Mouse (Mus musculus) frontal cortex, postnatal 36 days (tissue): ENCODE measurements around the gene Unc5b.

Source experiments
- DNase-seq, 2 experiments: peaks; one replicate each; pipeline ENCODE4 v3.0.0; 2022; ENCODE audit warnings: low spot score in 2 of 2

Unc5b gene

DNA sequence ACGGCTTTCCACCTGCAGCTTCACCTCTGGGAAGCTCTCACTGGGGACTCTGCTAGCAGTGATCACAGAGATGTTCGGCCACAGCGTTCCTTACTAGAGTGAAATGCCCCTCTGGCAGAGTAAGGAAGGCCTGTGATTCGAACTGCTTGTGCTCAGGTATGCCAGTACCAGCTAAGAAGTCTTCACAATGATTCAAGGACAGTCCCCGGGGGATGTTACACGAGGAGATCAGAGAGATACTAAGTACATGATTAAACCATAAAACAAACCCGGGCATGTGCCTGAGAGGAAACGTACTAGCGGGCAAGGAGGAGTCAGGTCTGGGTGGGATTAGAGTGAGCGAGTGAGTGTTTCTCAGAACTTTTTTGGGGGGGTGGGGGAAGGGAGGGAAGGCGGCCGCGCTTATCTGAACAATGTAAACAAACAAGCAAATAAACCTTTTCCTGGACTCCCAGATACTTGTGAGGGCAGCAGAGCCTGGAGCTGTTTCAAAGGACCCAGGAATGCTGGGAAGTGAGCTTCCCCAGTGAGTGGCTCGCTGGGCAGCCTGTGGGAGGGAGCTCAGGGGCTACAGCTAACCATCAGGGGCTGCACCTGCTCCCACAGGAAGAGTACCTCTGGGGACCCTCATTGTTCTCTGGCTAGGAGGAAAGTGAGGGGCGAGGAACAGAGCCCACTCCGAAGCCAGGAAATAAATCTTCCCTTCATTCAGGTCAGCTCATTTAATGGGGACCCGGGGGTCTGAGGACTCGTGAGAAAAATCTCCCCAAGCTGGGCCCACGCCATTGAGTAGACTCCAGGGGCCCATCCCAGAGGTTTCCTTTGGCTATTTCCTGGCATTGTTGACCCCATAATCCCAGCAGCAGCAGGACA is 30.9 kb downstream of the Unc5b start:
- no peak for DNase-seq

DNA sequence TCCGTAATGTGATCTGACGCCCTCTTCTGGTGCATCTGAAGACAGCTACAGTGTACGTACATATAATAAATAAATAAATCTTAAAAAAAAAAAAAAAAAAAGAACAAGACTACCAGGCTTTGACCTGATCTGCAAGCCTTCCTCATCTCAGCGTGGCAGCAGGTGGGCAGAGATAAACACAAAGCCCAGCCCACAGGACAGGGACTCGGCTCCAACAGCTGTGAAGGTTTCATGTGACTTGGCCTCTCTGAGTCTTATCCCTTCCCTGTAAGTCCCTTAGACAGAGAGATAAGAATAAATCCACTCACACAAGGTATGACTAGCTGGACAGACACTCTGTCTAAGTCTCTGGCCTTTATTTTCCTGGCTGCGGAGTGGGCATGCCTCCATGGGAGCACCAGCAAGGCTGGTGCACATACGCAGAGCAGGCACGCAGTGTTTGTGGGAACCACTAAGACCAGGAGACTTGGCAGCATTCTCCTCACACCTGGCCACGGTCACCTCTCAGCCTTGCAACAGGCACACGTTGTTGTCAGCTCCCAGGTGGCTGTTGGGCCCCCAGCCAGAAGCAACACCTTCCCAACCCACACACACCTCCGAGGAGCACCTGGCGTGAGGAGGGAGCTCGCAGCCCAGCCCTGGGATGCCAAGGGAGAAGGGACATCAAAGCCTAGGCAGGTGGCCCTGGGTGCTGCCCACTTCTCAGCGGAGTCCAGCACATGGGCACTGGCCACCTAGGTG is 33.5 kb downstream of the Unc5b start:
- no peak for DNase-seq

DNA sequence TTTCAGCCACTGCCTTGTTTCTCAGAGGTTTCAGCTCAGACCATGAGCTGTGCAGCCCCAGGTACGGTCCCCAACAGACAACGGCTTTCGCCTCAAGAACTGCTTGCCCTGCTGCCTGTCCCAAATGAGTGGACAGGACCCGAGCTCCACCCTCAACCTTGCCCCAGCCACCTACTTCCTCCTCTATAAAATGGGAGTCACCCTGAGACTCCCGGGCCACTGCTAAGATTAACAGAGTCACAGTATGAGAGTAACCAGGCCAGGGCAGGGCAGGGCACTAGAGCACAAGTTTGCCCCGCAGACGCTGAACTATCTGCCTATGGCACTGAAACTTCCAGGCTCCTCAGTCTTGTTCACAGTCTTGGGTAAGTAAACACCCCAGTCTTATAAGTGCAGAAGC is 34.9 kb downstream of the Unc5b start:
- no peak for DNase-seq

DNA sequence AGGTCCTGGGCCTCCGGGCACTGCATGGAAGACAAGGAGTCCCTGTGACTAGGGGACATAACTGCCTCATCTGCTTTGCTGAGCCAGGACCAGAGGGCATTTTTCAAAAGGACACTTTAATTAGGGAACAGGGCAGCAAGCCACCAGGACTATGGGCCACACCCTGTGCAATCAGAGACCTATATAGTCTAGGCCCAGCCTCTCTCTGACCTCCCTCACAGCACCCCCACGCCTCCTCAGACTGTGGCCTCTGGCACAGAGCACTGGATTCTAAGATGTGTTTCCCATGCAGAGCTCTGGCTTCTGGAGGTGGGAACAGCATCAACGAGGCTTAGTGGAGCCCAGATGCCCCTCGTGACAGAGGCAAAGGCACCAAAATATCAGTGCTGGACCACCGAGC is 35.4 kb downstream of the Unc5b start:
- no peak for DNase-seq

DNA sequence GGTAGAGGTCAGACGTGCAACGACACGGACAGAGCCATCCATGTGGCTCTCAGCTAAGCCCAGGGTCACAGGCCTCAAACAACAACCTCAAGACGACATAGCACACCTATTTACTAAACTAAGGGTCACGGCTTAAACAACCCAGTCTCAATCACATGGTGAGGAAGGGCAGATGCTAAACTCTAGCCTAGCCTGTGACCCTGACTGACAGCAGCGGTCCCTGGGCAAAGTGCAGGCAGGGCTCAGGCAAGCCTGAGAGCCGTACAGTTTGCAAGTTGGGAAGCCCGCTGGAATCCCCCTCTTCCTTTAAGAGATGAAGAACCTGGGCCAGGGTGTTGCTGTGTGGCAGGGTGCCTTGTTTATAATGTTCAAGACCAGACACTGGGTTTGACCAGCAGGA is 36.6 kb downstream of the Unc5b start:
- no peak for DNase-seq

DNA sequence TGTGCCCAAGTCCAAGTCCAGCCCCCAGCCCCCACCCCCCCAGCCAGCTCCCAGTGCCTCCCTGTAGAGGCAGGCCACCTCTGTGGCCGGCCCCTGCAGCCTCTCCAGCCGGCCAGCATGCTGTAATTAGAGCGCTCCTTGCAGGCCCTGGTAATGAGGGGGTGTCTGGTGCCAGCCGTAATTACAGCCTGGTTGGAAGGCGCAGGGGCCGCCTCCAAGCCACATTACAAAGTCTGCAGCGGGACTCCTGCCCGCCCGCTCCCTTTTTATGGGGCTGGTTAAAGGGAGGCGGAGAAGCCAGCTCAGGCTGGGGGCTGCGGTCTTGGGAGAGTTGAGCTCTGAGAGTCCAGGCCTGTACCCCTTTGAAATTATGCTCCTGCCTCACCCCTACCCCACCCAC is 37.0 kb downstream of the Unc5b start:
- peak in 1 of 2 experiments; percentile 37 for DNase-seq

DNA sequence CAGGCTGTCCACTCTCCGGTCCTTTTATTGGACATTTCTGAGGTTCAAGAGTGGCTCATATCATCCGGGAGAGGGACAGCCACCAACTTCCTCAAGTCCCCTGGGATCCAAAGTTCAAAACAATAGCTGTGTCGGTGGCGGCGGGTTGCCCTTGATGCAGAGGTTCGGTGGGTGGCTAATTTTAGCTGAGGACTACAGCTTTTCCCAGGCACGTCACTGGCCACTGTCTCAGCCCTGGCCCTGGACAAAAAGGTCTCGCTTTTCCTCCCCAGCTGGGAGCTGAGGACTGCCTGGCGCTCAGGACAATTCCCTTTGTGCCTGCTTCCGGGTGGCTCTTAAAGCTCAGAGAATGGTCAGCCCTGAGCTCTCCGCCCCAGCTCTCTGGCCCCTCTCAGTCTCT is 38.5 kb downstream of the Unc5b start:
- DNase-seq, result no peak

DNA sequence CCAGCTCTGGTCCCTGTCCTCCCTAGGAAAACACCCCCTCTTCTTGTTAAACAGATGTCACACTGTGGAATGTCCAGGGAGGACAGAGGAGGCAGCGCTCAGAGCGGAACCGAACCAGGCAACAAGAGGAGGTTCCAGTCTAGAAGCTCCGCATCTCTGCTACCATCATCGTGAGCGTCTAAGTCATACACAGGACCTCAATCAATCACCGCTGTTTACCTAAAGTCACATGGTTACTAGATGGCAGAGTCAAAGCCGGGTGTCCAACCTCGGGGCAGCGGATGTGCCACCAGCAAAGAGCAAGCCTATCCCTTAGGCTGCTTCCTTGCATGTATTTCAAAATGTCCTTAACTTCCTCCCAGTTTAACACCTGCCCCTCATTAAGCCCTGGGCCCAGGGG is 39.0 kb downstream of the Unc5b start:
- no peak for DNase-seq

DNA sequence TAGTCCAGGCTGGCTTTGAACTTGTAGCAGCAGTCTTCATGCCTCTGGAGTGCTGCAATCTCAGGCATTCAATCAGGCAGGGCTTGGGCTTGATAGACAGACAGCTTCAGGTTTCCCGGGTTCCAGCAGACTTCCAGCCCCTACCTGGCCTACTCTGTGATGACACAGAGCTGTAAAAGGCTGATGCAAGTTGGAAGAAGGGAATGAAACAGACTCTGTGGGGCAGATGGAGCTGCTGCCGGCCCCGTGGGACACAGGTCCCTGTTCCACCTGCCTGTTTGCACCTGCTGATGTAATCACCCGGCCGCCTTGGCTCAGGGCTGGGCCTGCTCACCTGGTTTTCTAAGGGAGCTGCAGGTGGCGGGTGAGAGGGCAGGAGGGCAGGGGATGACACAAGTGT is 40.5 kb downstream of the Unc5b start:
- DNase-seq, result no peak

DNA sequence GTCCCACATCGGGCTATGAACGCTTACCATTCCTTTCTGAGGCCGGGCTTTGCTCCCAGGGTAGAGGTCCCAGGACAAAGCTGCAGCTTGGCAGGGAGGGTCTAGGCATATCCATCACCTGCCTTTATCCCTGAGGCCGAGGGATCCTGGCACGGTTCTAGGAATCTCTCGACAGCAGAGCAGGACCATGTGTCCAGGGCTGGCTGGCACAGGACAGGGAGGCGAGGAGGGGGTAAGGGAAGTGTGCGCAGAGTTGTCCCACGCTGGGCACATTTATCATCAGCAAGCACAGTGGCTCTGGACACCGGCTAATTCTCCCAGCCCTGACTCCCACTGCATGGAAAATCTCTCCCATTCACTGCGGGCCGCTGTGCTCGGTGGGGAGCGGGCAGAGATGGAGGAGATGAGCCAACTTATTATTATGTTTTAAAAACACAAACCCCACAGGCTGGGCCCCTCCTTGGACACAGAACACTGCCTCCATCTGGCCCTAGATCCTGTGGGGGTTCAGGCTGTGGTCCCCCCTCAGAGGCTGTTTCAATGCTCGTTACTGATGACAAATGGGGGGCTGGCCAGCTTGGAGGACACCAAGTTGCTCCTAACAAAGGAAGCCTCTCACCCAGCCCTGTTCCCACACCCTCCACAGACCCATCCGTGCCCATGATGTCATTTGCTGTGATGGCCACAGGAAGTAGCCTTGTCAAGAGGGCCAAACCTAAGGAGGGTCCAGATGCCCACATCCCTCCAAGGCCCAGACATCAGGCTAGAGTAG is 43.9 kb downstream of the Unc5b start:
- no peak for DNase-seq

DNA sequence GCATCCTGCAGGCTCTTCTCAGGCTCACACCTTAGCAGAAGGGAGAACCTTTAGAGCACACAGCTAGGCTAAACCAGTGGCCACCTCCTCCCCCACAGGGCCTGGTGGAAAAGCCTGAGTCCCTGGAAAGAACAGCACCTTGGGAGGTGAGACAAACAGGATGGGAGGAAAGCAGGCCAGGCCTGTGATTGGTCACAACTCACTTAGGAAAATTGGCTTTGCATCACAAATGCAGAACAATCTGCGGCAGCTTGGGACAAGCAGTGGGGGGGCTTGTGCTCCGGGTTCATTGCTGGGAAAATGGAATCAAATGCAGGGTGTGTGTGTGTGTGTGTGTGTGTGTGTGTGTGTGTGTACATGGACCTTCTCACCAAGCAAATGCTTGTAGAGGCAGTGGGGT is 47.8 kb downstream of the Unc5b start:
- DNase-seq, result no peak

DNA sequence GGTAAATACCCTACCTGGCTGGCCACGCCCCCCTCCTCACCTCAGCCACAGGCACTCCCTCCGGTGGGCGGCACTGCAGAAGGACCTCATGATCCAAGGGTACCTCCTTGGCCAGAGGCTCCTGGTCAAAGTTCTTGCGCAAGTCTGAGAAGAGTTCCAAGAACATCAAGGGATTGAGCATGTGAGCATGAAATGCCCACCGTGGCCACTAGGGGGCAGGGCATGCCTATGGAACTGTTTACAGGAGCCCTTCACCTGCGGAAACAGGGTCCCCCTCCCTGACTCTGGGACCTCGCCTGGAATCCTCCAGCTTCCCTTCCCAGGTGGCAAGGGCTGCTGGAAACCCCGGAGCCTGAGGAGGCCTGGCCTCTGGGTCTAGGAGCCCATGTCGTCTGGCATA is 51.8 kb downstream of the Unc5b start:
- peak; percentile 74 to 77 for DNase-seq

DNA sequence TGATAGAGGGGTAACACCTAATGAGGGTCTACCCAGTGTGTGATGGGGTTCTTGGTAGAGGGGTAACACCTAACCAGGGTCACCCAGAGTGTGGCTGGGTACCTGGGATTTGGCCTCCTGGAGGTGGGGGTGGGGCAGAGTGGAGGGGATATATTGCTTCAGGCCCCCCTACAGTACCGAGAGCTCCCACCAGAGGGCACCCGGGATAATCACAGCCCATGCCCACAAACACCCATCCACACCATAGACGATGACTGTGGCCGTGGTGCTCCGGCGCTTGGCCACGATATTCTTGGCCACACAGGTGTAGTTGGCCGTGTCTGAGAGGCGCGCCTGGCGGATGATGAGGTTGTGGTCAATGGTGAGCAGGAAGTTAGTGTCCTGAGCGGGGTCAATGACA is 52.8 kb downstream of the Unc5b start:
- DNase-seq, result peak; percentile 19 to 28

DNA sequence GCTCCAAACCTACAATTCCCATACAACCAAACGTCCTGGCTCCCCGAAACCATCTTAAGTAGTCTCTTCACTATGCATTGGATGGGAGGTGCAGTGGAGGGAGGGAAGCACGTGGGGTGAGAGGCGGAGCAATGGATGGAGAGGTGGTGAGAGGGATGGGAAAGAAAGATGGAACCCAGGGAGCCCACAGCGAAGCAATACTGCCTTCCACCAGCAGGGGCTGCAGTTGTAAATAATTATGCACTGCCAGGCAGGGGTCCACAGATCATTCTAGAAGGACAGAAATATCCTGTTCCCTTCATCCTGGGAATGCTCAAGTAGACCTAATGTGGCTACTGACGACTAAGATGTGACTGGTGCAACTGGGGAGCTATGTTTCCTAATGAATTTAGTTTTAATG is 55.9 kb downstream of the Unc5b start:
- no peak for DNase-seq

DNA sequence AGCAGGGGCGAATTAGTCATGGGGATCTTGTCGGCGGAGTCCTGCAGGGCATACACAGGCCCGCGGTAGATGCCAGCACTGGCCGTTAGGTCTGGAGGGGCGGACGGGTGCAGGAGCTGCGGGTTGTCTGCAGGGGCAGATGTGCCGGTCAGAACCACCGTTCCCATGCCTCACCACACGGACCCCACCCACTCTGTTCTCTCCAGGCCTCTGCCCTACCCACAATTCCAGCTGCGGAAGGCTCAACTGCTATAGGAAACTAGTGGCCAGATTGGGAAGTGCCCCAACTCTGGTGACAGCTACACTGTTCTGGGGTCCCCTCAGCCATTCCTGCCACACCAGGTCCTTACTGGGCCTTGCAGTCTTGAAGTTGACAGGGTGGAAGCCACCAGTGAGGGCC is 56.8 kb downstream of the Unc5b start:
- no peak for DNase-seq

DNA sequence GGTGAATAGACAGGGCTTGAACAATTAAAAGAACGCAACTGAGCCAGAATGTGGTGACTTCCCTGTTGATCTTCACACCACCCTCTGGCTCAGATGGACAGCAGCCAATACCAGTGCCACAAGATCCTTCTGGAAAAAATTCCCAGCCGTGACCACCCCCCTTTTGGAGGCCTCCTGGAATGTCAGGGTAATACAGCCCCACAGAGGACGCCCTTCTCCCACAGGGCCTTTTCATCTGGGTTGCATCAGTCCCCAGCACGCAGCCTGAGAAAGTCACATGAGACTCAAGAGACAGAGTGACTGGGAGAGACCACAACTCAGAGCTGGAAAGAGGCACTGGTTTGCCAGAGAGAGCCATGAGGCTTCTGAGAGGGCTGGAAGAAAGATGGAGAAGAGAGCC is 60.5 kb downstream of the Unc5b start:
- DNase-seq, result no peak

DNA sequence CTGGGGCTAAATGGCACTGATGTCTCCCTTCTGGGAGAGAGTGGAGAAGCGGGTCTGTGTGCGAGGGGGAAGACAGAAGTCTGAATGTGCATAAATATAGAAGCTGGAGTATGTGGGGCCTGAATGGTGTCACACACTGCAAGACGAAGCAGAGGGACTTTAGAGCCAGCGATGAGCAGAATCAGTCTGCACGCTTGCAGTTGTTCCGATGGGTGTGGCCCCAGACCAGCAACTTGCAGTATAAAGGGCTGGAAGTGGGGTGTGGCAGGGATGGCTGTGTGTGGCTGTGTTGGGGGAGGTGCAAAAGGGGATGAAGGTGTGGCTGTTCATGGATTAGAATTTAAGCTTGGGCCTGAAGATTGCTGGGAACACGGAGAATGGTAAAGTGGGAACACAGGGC is 62.8 kb downstream of the Unc5b start:
- no peak for DNase-seq

DNA sequence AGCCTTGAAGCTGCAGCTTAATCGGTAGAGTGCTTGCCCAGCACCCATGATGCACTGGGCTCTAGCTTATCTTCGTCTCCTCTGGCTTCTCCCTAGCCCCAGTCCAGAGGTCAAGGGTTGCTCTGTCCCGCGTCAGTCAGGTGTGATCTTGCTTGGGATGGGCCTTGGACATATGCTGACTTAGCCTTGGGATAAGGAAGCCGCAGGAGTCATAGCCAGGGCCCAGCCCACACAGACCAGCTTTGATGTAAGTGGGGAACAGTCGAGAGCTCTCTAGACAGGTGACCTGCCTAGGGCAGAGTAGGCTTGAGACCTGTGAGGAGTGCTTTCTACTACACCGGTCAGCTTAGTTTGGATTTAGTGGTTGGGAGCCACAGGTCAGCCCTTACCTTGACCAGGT is 64.0 kb downstream of the Unc5b start:
- DNase-seq, result no peak

DNA sequence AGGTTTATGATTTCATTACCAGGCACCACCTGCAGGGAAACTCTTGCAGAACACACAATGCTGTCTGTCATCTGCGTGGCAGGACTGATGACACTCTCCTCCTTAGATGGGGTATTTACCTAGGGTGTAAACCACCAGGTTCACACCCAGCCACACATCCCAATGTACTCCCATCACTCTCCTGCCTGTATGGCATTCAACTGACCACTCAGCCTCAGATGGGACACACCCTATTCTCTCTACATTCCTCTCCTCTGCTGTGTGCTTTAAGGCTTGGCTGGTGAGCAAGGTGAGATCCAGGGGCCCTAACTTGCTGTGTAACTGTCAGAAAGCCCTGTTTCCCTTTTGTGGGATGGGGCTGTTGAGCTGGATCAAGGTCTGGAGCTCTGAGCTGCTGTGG is 69.3 kb downstream of the Unc5b start:
- DNase-seq, result no peak

DNA sequence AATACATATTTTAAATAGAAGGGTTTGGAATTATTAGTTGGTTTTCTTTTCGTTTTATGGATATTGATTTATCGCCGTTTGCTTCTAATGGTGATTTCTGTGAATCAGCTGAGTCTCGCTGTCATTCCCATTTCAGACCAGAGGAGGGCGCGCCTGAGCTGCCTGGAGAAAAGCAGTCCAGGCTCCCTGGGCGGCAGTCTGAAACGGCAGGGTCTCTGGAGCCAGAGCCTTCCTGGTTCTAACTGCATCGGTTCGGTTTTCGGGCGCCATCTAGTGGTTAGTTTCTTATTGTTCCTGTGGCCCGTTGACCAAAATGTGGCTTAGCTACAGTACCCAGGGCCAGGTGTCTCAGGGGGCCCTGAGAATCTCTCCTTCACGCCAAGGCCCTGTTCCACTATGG is 71.0 kb downstream of the Unc5b start:
- peak; percentile 90 to 94 for DNase-seq

DNA sequence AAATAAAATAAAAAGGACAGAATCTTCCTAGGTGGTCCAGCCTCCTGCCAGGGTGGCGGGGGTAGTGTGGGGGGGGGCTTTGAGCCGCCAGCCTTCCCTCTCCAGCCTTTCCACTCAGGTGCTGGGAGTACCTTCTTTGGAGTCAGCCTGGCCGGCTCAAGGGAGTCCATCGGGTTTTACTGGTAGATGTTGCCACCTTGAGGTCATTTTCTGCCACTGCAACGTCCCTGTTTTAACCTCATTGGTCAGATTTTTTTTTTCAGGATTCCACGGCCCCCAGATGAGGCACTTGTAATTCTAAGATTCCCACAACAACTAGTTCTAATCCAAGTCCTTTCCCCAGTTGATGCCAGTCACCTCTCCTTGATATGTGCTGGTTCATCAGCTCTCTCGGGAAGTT is 74.4 kb downstream of the Unc5b start:
- DNase-seq, result peak; percentile 45 to 74

DNA sequence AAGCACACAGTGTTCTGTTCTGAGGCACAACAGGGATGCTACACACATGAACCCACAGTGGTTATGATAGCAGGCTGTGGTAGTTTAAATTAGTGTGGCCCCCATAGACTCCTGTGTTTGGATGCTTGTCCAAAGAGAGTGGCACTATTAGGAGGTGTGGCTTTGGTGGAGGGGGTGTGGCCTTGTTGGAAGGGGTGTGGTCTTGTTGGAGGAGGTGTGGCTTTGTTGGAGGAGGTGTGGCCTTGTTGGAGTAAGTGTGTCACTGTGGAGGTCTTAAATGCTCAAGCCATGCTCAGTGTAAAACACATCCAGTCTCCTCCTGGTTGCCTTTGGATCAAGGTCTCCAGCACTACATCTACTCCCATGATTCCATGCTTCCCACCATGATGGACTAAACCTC is 75.2 kb downstream of the Unc5b start:
- no peak for DNase-seq

DNA sequence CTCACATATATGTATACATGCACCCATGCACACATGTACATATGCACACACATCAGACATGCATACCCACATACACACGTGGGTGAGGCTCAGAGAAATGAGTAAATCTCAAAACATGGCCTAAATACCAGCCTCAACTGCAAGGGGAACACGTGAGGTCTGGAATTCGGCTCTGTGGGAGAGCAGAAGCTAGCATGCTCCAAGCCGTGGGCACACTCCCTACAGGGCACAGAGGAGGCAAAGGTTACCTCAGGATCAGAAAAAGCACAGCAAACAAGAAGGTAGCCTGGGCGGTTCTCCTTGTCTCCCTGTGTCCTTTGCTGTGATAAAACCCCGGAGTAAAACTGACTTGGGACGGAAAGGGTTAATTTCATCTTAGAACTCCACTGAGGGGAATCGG is 77.4 kb downstream of the Unc5b start:
- DNase-seq, result no peak
